Mouse (Mus musculus): ENCODE data around the gene Adh7.

Adh7 gene

DNA sequence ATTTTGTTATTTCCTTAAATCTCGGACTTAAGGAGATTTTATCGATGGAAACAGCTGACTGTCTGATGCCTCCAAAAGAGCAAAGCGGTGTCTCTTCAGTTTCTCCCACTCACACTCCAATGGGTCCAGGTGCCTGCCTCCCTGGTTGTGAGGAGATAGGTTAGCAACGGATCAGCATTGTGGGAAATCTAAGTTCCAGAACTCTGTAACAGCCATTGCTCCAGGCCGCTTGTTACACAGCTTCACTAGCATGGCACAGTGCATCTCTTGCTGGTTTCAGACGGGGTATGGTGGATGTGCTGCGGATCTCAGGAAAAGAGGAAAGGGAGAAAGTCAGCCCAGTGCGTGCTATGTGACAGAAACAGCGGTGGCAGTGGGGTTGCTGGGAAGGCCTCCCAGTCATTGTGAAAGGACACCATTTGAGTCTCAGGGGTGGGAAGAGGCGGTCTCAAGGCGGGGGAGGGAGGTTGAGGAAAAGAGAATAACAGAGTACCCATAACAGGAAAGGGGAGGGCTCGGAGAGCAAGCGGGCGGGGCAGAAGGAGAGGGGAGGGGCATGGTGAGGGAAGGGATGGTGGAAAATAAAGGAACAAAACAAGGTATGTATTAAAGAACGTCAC, 23.8 kb upstream of the Adh7 start, which contains the start of gene 4930579F01Rik:
4930579F01Rik (minus strand) TSS at position 143 of the 620 bp plus-strand sequence.
- H3K36me3 ChIP-seq (ENCODE audit: insufficient read depth, low read length): no peaks in the 10 kb centered on the region
- TF ChIP-seq CTCF (conservative IDR thresholded peaks at IDR 0.05; ENCODE audit: low read length): no peak
- no peak for TF ChIP-seq POU5F1 (IDR thresholded peaks at IDR 0.05; ENCODE audit: borderline replicate concordance, low read length)
- H3K4me1 ChIP-seq (replicated peaks; ENCODE audit: low read depth, low read length): peaks cover 25% of the 10 kb centered on the region
- H3K9me3 ChIP-seq (ENCODE audit: low read length): no peaks in the 10 kb centered on the region
- H3K27me3 ChIP-seq (ENCODE audit: insufficient read depth, low read length): peaks cover 5% of the 10 kb centered on the region
- 0 out of 2 replicates have a peak within 1 kb of the TSS, but pooled peaks have one; percentile 35 for H3K4me3 ChIP-seq (replicated peaks; ENCODE audit: low read length)

DNA sequence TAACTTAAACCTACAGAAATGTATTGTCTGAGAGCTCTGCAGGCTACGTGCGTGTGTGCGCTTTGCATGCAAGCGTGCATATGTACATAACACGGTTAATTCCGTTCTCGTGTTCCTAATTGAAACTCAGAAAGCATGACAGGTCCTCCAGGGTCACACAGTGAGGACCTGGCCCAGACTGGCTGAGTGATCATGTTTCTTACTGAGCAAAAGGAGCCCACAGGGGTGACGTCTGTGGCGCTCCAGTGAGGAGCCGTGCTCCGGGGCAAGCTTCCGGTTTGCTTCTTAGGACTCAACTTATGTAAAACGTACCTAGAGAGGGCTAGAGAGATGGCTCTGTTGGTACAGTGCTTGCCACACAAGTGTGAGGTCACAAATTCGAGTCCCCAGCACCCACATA, 20.5 kb upstream of the Adh7 start:
- H3K4me3 ChIP-seq (replicated peaks; ENCODE audit: low read length): no peak overlapping the region
- TF ChIP-seq CTCF (conservative IDR thresholded peaks at IDR 0.05; ENCODE audit: low read length): no peak
- no peak for TF ChIP-seq NANOG (IDR thresholded peaks at IDR 0.05; ENCODE audit: borderline replicate concordance, low read length)
- TF ChIP-seq POU5F1 (IDR thresholded peaks at IDR 0.05; ENCODE audit: borderline replicate concordance, low read length): no peak
- H3K36me3 ChIP-seq (ENCODE audit: insufficient read depth, low read length): no peaks in the 10 kb centered on the region
- no peaks in the 10 kb centered on the region for H3K9me3 ChIP-seq (ENCODE audit: low read length)
- H3K4me1 ChIP-seq (replicated peaks; ENCODE audit: low read depth, low read length): peaks cover 25% of the 10 kb centered on the region
- H3K27me3 ChIP-seq (ENCODE audit: insufficient read depth, low read length): peaks cover 7% of the 10 kb centered on the region

DNA sequence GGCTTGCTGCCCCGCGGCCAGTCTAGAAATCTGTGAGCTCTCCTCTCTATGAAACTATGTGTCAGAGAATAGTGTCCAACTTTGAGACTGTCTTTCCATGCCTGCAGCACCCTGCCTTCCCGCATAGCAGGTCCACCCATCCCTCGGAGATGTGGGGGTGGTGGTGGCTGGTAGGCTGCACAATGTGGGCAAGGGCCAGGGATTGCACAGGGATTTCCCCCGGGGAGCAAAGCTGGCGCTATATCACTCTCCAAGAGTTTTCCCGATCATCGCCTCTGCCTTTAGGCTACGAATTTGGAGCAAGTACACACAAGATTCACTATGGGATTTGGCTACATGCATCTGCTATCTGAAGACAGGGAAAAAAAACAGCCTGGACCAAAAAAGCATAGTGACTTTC, 20.0 kb upstream of the Adh7 start:
- H3K9me3 ChIP-seq (ENCODE audit: low read length): no peaks in the 10 kb centered on the region
- TF ChIP-seq POU5F1 (IDR thresholded peaks at IDR 0.05; ENCODE audit: borderline replicate concordance, low read length): no peak
- TF ChIP-seq CTCF (conservative IDR thresholded peaks at IDR 0.05; ENCODE audit: low read length): no peak
- no peak for TF ChIP-seq NANOG (IDR thresholded peaks at IDR 0.05; ENCODE audit: borderline replicate concordance, low read length)
- no peak overlapping the region for H3K4me3 ChIP-seq (replicated peaks; ENCODE audit: low read length)
- H3K4me1 ChIP-seq (replicated peaks; ENCODE audit: low read depth, low read length): peaks cover 25% of the 10 kb centered on the region
- H3K36me3 ChIP-seq (ENCODE audit: insufficient read depth, low read length): no peaks in the 10 kb centered on the region
- H3K27me3 ChIP-seq (ENCODE audit: insufficient read depth, low read length): peaks cover 7% of the 10 kb centered on the region

DNA sequence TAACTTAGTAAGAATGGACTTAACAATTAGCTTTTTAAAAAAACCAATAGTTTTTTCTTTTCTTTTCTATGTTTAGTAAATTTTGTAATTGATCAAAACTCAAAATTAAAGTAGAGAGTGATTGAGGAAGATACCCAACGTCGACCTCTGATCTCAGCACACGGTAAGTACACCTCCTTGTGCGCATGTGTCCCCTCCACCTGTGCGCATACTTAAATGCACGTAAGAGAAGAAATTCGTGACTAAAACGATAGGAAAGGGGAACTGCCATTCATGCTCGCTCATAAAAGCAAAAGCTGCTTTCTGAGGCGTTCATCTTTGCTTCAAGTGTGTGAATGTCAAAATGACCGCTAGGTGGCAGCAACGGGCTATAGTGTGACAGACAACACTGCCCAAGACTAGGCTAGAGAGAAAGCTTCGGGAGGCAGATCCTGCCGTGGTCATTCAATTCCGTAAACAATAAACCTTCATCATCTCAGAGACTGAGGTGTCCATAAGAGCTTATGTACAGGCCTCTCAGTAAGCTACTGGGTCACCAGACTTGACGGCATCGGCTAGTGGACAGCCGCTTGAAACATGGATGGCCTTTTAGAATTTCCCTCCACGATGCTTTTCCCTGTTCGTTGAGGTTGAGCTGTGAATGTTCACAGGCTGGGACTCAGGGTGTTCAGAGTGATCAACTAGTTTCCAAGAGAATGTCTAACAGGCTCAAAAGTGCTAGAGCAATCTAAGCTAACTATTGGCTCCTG, 19.4 kb upstream of the Adh7 start:
- no peak overlapping the region for H3K4me3 ChIP-seq (replicated peaks; ENCODE audit: low read length)
- TF ChIP-seq POU5F1 (IDR thresholded peaks at IDR 0.05; ENCODE audit: borderline replicate concordance, low read length) (no peak), CTCF (conservative IDR thresholded peaks at IDR 0.05; ENCODE audit: low read length) (peak; percentile 56)

DNA sequence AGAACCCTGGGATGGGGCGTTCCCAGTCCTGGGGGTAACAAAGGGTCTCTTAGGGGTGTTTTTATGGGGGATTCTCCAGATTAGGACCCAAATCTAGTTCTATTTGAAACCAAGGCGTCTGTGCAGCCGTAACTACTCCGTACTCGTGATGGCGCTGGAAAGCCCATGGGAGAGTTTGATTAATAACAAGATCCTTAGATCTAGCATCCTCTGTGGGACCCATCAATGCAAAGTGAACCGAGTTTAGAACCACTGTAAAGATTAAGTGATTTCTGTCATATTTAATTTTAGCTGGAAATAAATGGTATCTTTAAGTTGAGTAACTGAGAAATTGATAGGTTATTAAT, 18.9 kb upstream of the Adh7 start:
- Histone ChIP-seq H3K4me1 (replicated peaks; ENCODE audit: low read depth, low read length) (peaks cover 17% of the 10 kb centered on the region), H3K9me3 (ENCODE audit: low read length) (no peaks in the 10 kb centered on the region), H3K36me3 (ENCODE audit: insufficient read depth, low read length) (no peaks in the 10 kb centered on the region), H3K4me3 (replicated peaks; ENCODE audit: low read length) (no peak overlapping the region), H3K27me3 (ENCODE audit: insufficient read depth, low read length) (peaks cover 9% of the 10 kb centered on the region)
- TF ChIP-seq POU5F1 (IDR thresholded peaks at IDR 0.05; ENCODE audit: borderline replicate concordance, low read length): no peak
- TF ChIP-seq NANOG (IDR thresholded peaks at IDR 0.05; ENCODE audit: borderline replicate concordance, low read length): no peak
- TF ChIP-seq CTCF (conservative IDR thresholded peaks at IDR 0.05; ENCODE audit: low read length): no peak

More for the DNA sequence above, 19.4 kb upstream of the Adh7 start:
- peaks cover 7% of the 10 kb centered on the region for H3K27me3 ChIP-seq (ENCODE audit: insufficient read depth, low read length)
- H3K9me3 ChIP-seq (ENCODE audit: low read length): no peaks in the 10 kb centered on the region
- peaks cover 23% of the 10 kb centered on the region for H3K4me1 ChIP-seq (replicated peaks; ENCODE audit: low read depth, low read length)
- H3K36me3 ChIP-seq (ENCODE audit: insufficient read depth, low read length): no peaks in the 10 kb centered on the region

DNA sequence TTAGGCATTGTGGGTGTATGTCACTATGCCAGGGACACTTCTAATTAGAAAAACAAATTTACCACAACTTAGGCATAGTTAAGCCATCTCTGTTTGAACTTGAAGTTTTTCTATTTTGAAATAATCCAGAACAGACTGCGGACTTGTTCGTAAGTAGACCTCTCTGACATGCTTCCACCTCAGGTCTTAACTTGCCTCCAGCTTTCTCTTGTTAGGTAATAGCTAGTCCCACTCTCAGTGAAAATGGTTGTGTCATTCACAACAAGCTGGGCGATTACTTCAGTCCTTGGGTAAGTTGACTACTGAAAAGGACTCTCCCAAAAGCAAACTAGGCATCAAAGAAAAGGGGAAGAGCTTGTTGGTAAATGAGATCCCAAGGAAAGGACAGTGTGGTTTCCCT, 8.7 kb upstream of the Adh7 start:
- Histone ChIP-seq H3K36me3 (ENCODE audit: insufficient read depth, low read length) (no peaks in the 10 kb centered on the region), H3K9me3 (ENCODE audit: low read length) (no peaks in the 10 kb centered on the region), H3K4me3 (replicated peaks; ENCODE audit: low read length) (no peak overlapping the region), H3K4me1 (replicated peaks; ENCODE audit: low read depth, low read length) (no peaks in the 10 kb centered on the region), H3K27me3 (ENCODE audit: insufficient read depth, low read length) (peaks cover 8% of the 10 kb centered on the region; the same call in 1 of the 2 replicates)
- TF ChIP-seq NANOG (IDR thresholded peaks at IDR 0.05; ENCODE audit: borderline replicate concordance, low read length): no peak

DNA sequence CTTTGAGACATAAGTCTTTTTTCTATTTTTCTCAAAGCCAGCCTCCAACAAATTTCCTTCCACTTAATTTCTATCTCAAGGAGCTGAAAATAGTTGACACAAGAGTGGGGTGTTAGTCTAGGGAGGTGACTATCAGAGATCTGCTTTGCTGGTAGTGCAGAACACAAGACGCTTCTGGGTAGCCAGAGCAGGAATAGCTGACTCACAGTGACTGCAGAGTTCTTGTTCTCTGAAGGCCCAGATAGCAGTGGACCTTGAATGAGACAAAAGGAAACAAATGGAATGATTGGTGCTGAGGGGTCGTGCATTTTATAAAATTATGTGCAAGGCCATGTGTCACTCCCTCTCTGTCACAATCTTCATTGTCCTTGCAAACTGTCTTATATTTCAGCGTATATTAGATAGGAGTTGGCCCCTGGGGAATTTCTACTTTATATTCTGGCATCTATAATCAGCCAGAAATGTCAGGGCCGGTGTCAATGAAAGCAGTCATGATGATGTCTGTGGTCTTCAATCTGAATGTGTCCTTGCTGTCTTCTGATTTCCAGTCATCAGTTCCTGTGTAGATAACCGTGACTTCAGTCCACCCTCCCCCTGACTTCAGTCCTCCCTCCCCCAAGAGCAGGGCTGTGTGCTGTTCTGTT, 7.0 kb upstream of the Adh7 start:
- peaks cover 5% of the 10 kb centered on the region for H3K4me1 ChIP-seq (replicated peaks; ENCODE audit: low read depth, low read length)
- H3K9me3 ChIP-seq (ENCODE audit: low read length): no peaks in the 10 kb centered on the region
- no peak overlapping the region for H3K4me3 ChIP-seq (replicated peaks; ENCODE audit: low read length)
- no peaks in the 10 kb centered on the region for H3K36me3 ChIP-seq (ENCODE audit: insufficient read depth, low read length)
- 0 out of 2 replicates have a peak, but pooled peaks cover 3% of the 10 kb centered on the region for H3K27me3 ChIP-seq (ENCODE audit: insufficient read depth, low read length)
- no peak for TF ChIP-seq CTCF (conservative IDR thresholded peaks at IDR 0.05; ENCODE audit: low read length)

DNA sequence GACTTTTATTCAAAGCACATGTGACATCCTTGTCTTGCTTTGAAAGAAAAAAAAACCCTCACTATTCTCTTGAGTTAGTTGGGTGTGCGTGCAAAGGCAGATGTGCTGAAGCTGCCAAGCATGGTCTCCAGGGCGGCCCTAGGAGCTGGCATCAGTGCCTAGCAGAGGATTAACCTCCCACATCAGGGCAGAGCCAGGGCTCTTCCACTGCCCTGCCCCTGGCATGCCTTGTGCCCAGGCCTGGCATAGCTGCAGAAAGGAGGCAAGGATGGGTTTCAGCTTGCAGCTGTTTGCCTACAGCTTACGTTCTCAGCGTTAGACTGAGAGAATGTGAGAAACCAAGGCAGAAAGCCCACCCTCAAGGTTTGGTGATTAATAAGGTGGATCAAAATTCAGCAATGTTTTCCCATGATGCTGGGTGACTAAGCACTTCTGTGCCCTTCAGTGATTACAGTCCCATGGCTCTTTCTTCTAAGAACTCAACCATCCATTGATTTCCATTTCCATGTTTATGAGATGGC, 5.1 kb upstream of the Adh7 start:
- H3K36me3 ChIP-seq (ENCODE audit: insufficient read depth, low read length): no peaks in the 10 kb centered on the region
- peaks cover 11% of the 10 kb centered on the region for H3K4me1 ChIP-seq (replicated peaks; ENCODE audit: low read depth, low read length)
- 0 out of 2 replicates have a peak, but pooled peaks cover 3% of the 10 kb centered on the region for H3K27me3 ChIP-seq (ENCODE audit: insufficient read depth, low read length)
- no peak overlapping the region for H3K4me3 ChIP-seq (replicated peaks; ENCODE audit: low read length)
- no peaks in the 10 kb centered on the region for H3K9me3 ChIP-seq (ENCODE audit: low read length)
- no peak for TF ChIP-seq POU5F1 (IDR thresholded peaks at IDR 0.05; ENCODE audit: borderline replicate concordance, low read length)
- no peak for TF ChIP-seq NANOG (IDR thresholded peaks at IDR 0.05; ENCODE audit: borderline replicate concordance, low read length)
- no peak for TF ChIP-seq CTCF (conservative IDR thresholded peaks at IDR 0.05; ENCODE audit: low read length)

All from E14TG2a.4 (cell line).